Mouse (Mus musculus): ENCODE measurements around the gene Ccl7. TPM values are rescaled to one million over a fixed set of nuclear protein-coding genes. Genes with fewer than 3 reads are reported as not detected.

The Ccl7 gene
- polyA plus RNA-seq (2015; fragmentation: Nextera tagmentation; extraction: Ambion mirVana), result 0.44 and 1.6 TPM in 2 replicates

DNA sequence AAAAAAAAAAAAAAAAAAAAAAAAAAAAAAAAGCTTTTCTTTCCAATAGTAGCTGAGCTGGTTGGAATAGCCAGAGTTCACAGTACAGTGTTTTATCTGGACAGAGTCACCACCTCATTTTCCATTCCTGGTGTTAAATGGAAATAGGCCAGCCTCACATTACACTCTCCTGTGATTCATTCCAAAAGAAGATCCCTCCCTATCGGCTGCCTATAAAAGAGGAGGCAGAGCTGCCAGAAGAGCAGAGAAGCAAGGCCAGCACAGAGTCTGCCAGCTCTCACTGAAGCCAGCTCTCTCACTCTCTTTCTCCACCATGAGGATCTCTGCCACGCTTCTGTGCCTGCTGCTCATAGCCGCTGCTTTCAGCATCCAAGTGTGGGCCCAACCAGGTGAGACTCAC is at the start of gene Ccl7:
Ccl7 (plus strand) TSS at position 242 of the 400 bp plus-strand sequence.
- no peak within 1 kb of the TSS for H3K4me3 ChIP-seq (replicated peaks)
- no peak within 1 kb of the TSS for H3K9ac ChIP-seq (replicated peaks)
- H3K27me3 ChIP-seq, result no peaks in the 10 kb centered on the region
- WGBS, result 75% methylated on average over 3 of the region's 3 CpGs
- no peaks in the 10 kb centered on the region for H3K9me3 ChIP-seq
- no peaks in the 10 kb centered on the region for H3K36me3 ChIP-seq
- H3K4me2 ChIP-seq (replicated peaks), result no peak within 1 kb of the TSS
- no peak within 1 kb of the TSS for H3K27ac ChIP-seq
- H3K4me1 ChIP-seq (replicated peaks), result no peaks in the 10 kb centered on the region
- ATAC-seq, result no peak

DNA sequence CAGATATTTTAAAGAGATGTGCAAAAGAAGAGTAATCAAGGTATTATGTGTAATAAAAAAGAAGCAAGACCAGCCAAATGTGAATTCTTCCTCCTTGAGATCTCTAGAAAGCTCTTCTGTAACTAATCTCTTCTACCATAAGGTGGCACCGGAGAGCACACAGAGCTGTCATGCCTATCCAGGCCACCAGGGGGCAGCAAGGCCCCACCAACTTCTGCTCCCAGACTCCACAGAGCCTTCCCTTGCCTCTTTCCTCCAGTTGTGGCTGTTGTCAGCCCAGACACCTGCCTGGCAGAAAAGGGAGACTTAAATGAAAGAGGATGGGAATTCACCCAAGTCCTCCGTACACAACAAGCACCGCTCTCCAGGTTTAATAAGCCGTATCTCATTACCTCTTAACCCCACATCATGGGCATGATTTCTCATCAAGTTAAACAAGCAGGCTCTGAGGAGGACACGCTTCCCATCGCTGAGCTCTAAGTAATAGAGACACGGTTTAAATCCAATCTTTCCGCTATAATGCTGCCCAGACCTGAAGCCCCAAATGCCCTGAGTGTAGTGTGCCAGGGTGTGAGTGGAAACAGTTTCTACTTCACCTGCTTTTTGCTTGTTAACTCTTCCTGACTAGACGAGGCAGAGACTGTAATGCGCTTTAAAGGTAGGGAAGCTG is 49.2 kb upstream of the Ccl7 start:
- Histone ChIP-seq H3K9me3 (no peaks in the 10 kb centered on the region), H3K9ac (replicated peaks) (no peak overlapping the region), H3K27ac (no peak overlapping the region), H3K4me3 (replicated peaks) (no peak overlapping the region), H3K4me1 (replicated peaks) (no peaks in the 10 kb centered on the region), H3K4me2 (replicated peaks) (no peak overlapping the region), H3K27me3 (no peaks in the 10 kb centered on the region), H3K36me3 (no peaks in the 10 kb centered on the region)
- WGBS, result 70% methylated on average over 10 of the region's 10 CpGs
- peak; percentile 66 for ATAC-seq

- Histone ChIP-seq H3K36me3 (no peaks in the 10 kb centered on the region), H3K9me3 (no peaks in the 10 kb centered on the region), H3K4me2 (replicated peaks) (no peak overlapping the region), H3K27me3 (no peaks in the 10 kb centered on the region), H3K27ac (no peak overlapping the region), H3K4me1 (replicated peaks) (no peaks in the 10 kb centered on the region), H3K4me3 (replicated peaks) (no peak overlapping the region), H3K9ac (replicated peaks) (no peak overlapping the region)
- ATAC-seq, result no peak
- 89% methylated on average over 5 of the region's 5 CpGs for WGBS
Observed at GRCm38 (mm10) chr11:81997085-81997484, 48.4 kb upstream of the Ccl7 start.

DNA sequence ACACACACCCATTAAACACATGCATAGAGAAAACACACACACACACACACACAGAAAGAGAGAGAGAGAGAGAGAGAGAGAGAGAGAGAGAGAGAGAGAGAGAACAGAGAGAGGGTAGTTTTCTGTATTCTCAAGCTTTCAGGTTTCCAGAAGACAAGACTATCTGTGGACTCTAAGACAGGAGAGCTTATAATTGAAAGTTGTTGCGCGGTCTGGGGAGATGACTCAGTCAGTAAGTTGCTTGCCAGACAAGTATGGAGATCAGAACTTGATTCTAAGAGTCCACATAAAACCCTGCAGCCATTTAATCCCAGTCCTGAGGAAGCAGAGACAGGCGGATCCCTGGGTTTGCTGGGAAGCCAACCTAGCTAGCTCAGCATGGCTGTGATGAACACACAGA is 46.9 kb upstream of the Ccl7 start:
- Histone ChIP-seq H3K4me1 (replicated peaks) (no peaks in the 10 kb centered on the region), H3K36me3 (no peaks in the 10 kb centered on the region), H3K27ac (no peak overlapping the region), H3K4me3 (replicated peaks) (no peak overlapping the region), H3K9me3 (no peaks in the 10 kb centered on the region), H3K4me2 (replicated peaks) (no peak overlapping the region), H3K9ac (replicated peaks) (no peak overlapping the region), H3K27me3 (no peaks in the 10 kb centered on the region)
- WGBS, result 91% methylated on average over 3 of the region's 3 CpGs
- no peak for ATAC-seq

DNA sequence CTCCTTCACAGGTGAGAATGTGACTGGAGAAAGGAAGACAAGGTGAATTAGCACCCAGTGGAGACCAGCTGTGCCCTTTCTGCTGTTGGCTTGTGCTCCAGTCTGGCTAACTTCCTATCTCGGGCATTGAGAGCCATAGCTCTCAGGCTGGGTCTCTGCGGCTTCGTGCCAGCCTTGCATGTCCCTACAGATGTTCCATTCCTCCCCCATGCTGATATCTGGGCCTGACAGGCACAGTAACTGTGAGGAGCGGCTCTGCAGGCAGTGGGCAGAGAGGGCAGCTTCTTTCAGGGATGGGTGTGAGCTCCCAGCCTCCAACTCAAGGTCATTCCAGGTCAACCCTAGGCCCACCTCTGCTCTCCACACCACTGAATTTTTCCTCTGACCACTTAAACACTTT is 46.0 kb upstream of the Ccl7 start:
- no peaks in the 10 kb centered on the region for H3K9me3 ChIP-seq
- no peak for ATAC-seq
- no peaks in the 10 kb centered on the region for H3K4me1 ChIP-seq (replicated peaks)
- H3K9ac ChIP-seq (replicated peaks), result no peak overlapping the region
- H3K36me3 ChIP-seq, result no peaks in the 10 kb centered on the region
- no peak overlapping the region for H3K4me2 ChIP-seq (replicated peaks)
- no peak overlapping the region for H3K27ac ChIP-seq
- H3K4me3 ChIP-seq (replicated peaks), result no peak overlapping the region
- H3K27me3 ChIP-seq, result no peaks in the 10 kb centered on the region
- WGBS, result 79% methylated on average over 4 of the region's 4 CpGs

- H3K36me3 ChIP-seq, result no peaks in the 10 kb centered on the region
- ATAC-seq, result no peak
- H3K27ac ChIP-seq, result no peak overlapping the region
- no peaks in the 10 kb centered on the region for H3K9me3 ChIP-seq
- no peaks in the 10 kb centered on the region for H3K27me3 ChIP-seq
- H3K4me3 ChIP-seq (replicated peaks), result no peak overlapping the region
- H3K4me1 ChIP-seq (replicated peaks), result no peaks in the 10 kb centered on the region
- H3K9ac ChIP-seq (replicated peaks), result no peak overlapping the region
- 67% methylated on average over 5 of the region's 5 CpGs for WGBS
- no peak overlapping the region for H3K4me2 ChIP-seq (replicated peaks)
Observed at GRCm38 (mm10) chr11:82000581-82000980, 44.9 kb upstream of the Ccl7 start.

- no peak overlapping the region for H3K4me3 ChIP-seq (replicated peaks)
- H3K4me2 ChIP-seq (replicated peaks), result no peak overlapping the region
- 79% methylated on average over 2 of the region's 2 CpGs for WGBS
- H3K27me3 ChIP-seq, result no peaks in the 10 kb centered on the region
- H3K9ac ChIP-seq (replicated peaks), result no peak overlapping the region
- no peaks in the 10 kb centered on the region for H3K9me3 ChIP-seq
- ATAC-seq, result no peak
- peaks cover 8% of the 10 kb centered on the region; the same call in 1 of the 2 replicates for H3K4me1 ChIP-seq (replicated peaks)
- no peaks in the 10 kb centered on the region for H3K36me3 ChIP-seq
- no peak overlapping the region for H3K27ac ChIP-seq
Observed at GRCm38 (mm10) chr11:82004810-82005209, 40.7 kb upstream of the Ccl7 start.

- ATAC-seq, result no peak
Observed at GRCm38 (mm10) chr11:82006796-82007423, 38.6 kb upstream of the Ccl7 start.

GRCm38 (mm10) chr11:82010115-82010514 is 35.4 kb upstream of the Ccl7 start:
- WGBS, result 88% methylated on average over 3 of the region's 3 CpGs
- H3K9ac ChIP-seq (replicated peaks), result no peak overlapping the region
- no peak overlapping the region for H3K27ac ChIP-seq
- no peaks in the 10 kb centered on the region for H3K9me3 ChIP-seq
- H3K4me2 ChIP-seq (replicated peaks), result no peak overlapping the region
- no peaks in the 10 kb centered on the region for H3K36me3 ChIP-seq
- H3K4me1 ChIP-seq (replicated peaks), result peaks cover 8% of the 10 kb centered on the region; the same call in 1 of the 2 replicates
- no peak for ATAC-seq
- no peak overlapping the region for H3K4me3 ChIP-seq (replicated peaks)
- H3K27me3 ChIP-seq, result no peaks in the 10 kb centered on the region

More at GRCm38 (mm10) chr11:82006796-82007423, 38.6 kb upstream of the Ccl7 start:
- H3K4me2 ChIP-seq (replicated peaks), result no peak overlapping the region
- H3K27me3 ChIP-seq, result no peaks in the 10 kb centered on the region
- 61% methylated on average over 12 of the region's 12 CpGs for WGBS
- H3K36me3 ChIP-seq, result no peaks in the 10 kb centered on the region
- H3K9me3 ChIP-seq, result no peaks in the 10 kb centered on the region
- H3K27ac ChIP-seq, result 0 out of 2 replicates have a peak overlapping the region, but pooled peaks have one; percentile 14
- H3K9ac ChIP-seq (replicated peaks), result no peak overlapping the region
- no peak overlapping the region for H3K4me3 ChIP-seq (replicated peaks)
- H3K4me1 ChIP-seq (replicated peaks), result peaks cover 8% of the 10 kb centered on the region; the same call in 1 of the 2 replicates

GRCm38 (mm10) chr11:82011411-82012193 is 33.9 kb upstream of the Ccl7 start:
- no peak overlapping the region for H3K4me2 ChIP-seq (replicated peaks)
- WGBS, result 64% methylated on average over 8 of the region's 8 CpGs
- H3K27me3 ChIP-seq, result no peaks in the 10 kb centered on the region
- peaks cover 7% of the 10 kb centered on the region; the same call in 1 of the 2 replicates for H3K4me1 ChIP-seq (replicated peaks)
- ATAC-seq, result no peak
- no peaks in the 10 kb centered on the region for H3K9me3 ChIP-seq
- H3K27ac ChIP-seq, result no peak overlapping the region
- no peaks in the 10 kb centered on the region for H3K36me3 ChIP-seq
- H3K9ac ChIP-seq (replicated peaks), result no peak overlapping the region
- H3K4me3 ChIP-seq (replicated peaks), result no peak overlapping the region

DNA sequence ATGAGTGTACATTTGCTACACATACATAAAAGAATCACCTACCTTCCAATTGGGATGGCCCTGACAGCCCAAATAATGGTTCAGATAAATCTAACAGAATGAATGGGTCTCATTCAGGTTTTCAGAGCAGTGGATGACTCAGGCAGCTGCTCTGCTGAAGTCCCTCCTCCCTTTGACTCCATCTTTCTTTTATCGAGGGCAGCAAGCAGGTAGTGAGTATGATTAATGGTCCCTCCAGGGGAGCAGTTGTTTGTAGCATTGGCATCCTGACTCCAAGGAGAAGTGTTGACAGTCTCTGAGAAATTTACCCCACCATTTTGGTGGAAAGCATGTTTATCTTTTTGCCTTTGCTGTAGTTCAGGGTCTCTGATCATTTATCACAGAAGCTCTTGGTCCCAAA is 31.8 kb upstream of the Ccl7 start:
- H3K27ac ChIP-seq, result no peak overlapping the region
- no peaks in the 10 kb centered on the region for H3K4me1 ChIP-seq (replicated peaks)
- H3K4me3 ChIP-seq (replicated peaks), result no peak overlapping the region
- H3K9me3 ChIP-seq, result no peaks in the 10 kb centered on the region
- H3K9ac ChIP-seq (replicated peaks), result no peak overlapping the region
- no peak overlapping the region for H3K4me2 ChIP-seq (replicated peaks)
- no peaks in the 10 kb centered on the region for H3K27me3 ChIP-seq
- no peaks in the 10 kb centered on the region for H3K36me3 ChIP-seq
- 79% methylated on average over 1 of the region's 1 CpGs for WGBS
- ATAC-seq, result no peak

DNA sequence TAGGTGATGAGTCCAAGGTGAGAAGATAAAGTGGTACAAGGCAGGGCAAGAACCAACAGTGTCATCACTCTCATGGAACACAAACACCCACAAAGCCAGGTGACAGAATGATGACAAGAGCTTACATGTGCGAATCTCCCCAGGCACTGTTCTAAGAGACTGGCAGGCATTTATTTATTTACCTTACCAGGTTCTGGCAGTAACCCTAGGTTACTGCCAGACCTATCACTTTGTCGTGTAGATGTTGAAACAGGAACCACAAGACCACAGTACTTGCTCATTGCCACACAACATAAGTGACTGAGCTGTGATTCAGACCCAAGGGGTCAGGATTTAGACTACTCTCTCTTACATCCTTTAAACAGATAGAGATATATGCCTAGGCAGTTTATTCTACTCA is 30.4 kb upstream of the Ccl7 start:
- Histone ChIP-seq H3K4me2 (replicated peaks) (no peak overlapping the region), H3K9ac (replicated peaks) (no peak overlapping the region), H3K27me3 (no peaks in the 10 kb centered on the region), H3K4me3 (replicated peaks) (no peak overlapping the region), H3K27ac (no peak overlapping the region), H3K4me1 (replicated peaks) (no peaks in the 10 kb centered on the region), H3K36me3 (no peaks in the 10 kb centered on the region), H3K9me3 (no peaks in the 10 kb centered on the region)
- no peak for ATAC-seq
- WGBS, result 80% methylated on average over 2 of the region's 2 CpGs
